Mouse (Mus musculus) retina, embryonic 14.5 days (tissue): ENCODE data around the gene Lgi1.

Experiments
- DNase-seq: peaks from one replicate; pipeline ENCODE4 v3.0.0-alpha.2; 2015; ENCODE audit warnings: low spot score

Gene Lgi1

DNA sequence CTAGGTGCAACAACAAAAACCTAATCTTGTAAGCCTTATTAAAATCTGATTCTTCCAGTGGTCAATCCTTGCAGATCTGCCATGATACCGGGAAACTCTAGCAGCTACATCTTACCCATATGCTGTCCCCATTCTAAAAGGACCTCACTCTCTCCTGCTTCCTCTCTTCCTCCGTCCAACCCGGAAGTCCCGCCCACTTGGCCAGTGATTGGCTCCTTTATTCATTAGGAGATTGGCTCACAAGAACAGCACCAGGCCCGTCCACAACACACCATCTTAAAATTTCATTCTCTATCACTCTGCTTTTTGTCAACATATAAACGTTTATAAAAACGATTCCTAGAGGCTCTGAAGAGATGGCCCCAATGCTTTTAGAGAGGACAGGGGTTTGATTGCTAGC, 61.5 kb downstream of the Lgi1 start:
- no peak for DNase-seq

DNA sequence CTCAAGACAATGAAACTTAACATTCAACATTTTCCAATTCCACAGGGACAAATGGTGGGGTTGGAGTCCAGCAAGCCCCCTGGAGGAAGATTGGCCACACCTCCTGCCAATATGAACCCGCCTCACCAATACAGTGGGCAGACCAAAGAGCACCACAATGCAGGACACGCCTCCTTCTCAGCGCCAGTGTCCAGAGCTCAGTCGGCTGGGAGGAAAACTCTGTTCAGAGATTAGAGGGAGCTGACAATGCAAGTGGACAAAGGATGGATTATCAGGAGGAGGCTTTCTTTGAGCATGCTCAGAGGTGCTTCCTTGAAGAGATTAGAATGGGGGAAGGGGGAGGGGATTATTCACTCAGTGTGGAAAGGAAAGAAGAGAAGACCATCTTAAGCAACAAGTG, 62.7 kb downstream of the Lgi1 start:
- DNase-seq = peak; percentile 33

DNA sequence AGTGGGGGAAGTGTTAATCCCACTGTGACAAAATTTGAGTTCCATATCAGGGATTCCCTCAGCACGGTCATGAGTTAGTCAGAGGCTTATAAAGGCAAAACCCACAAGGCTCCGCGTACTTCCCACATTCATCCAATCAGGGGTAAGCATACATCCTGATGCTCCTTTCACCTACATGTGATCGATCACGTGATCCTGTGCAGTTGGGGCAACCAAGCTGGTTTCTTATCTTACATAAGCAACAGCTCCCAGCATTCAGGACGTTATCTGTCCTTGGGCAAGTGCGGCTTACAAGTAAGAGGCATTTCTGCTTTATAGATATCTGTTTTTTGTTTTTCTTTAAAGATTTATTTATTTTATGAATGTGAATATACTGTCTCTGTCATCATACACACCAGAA, 63.7 kb downstream of the Lgi1 start:
- DNase-seq = no peak

GRCm38 (mm10) chr19:38329257-38329656, 64.9 kb downstream of the Lgi1 start:
- no peak for DNase-seq

DNA sequence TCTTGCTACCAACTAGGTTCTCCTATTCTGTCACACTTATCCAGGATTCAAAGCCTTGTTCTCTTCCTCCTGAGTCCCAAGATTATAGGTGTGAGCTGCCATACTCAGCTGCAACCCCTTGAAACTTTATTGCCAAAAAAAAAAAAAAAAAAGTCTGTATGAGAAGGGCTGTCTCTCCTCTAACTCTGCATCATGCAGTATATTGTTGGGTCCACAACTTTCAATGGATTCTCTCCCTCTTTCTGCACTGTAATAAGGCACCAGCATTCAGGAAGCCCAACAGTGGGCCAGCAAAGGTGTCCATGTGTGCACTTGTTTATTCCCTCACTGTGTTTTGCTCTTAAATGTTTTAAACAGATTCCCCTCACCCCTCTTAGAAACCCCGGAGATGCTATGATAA, 66.7 kb downstream of the Lgi1 start:
- DNase-seq = no peak

- no peak for DNase-seq
These were observed 67.9 kb downstream of the Lgi1 start for GRCm38 (mm10) chr19:38332245-38332644.

GRCm38 (mm10) chr19:38332820-38333219, 68.5 kb downstream of the Lgi1 start:
- DNase-seq = no peak

- DNase-seq = no peak
These were observed 72.2 kb downstream of the Lgi1 start for GRCm38 (mm10) chr19:38336553-38336952.

DNA sequence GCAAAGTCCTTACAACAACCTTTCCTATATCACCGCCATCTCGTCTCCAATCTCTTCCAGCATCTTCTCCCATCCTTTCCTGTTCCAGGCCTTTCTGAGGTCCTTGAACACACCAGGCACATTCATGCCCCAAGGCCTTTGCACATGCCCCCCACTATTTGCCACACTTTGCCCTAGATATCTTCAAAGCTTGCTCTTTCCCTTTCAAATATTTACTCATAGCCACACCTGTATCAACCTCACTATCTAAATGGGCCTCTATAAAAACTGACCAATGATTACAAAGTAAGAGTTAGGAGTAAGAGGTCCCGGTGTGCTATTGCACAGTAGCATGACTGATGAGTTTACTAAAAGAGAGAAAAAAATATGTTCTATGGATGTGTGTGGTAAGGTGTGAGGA, 73.0 kb downstream of the Lgi1 start:
- DNase-seq = no peak

DNA sequence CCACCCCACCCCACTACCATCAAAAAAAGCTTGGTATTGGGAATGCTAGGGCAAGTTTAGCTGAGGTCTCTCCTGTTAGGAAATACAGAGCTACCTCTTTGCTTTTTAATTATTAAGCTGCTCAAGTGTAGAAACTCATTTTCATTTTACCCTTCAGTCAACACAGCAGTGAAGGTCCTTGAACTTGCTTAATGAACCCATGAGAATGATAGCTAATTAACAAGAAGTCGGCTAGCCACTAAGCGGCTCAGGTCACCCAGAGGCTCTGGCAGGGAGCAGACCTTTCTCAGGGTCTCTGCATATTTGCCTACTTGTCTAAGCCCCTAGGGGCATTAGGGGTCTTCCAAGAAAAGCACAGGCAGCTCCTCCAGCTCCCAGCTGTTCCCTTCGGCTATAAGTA, 75.4 kb downstream of the Lgi1 start:
- DNase-seq = peak; percentile 32

- no peak for DNase-seq
These were observed 78.9 kb downstream of the Lgi1 start for GRCm38 (mm10) chr19:38343246-38343645.

DNA sequence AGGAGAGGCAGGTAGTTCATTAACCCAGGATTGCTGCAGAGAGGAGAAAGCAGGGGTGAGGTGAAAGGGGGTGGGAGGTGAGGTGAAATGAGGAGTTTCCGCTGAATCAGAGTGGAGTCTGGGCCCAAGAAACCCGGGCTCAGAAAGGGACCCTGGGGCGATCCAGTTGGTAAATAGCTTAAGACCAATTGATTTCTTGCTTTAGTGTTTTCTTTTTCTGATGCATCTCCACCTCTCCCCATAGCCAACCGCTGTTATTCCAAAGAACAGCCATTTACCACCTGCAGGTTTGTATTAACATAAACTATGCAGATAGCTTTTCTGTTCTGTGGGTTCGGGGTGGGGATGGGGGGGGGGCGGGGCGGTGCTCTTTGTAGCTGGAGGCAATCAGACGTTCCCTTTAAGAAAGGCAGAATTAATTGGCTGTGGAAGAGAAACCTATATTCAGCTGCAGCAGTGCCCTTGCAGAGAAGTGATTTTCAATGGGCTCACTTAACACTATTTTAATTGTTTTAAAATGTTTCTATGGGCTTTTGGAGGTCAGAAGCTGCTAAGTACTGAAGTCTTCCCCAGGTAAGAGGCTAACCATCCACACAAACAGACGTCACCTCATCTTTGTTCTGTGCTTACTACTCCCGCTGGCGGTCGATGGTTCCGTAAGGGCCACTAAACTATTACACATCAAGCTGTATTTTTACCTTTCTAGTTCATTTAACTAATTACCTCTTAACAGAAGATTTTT, 84.1 kb downstream of the Lgi1 start:
- no peak for DNase-seq

GRCm38 (mm10) chr19:38349013-38349341, 84.6 kb downstream of the Lgi1 start:
- no peak for DNase-seq

- DNase-seq = no peak
These were observed 86.9 kb downstream of the Lgi1 start for GRCm38 (mm10) chr19:38351202-38351601.

DNA sequence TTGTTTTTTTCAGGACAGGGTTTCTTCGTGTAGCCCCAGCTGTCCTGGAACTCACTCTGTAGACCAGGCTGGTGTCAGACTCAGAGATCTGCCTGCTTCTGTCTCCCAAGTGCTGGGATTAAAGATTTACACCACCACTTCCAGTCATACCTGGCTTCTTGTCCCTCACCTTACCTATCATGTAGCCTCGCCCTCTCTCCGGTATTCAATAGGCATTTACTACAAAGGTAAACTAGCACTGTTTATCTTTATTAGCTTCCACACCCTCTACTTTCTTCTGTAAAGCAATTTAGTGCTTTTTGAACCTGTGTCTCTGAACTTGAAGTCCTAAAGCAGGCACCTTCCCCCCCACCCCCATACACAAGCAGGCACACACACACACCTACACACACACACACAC, 87.4 kb downstream of the Lgi1 start:
- no peak for DNase-seq

DNA sequence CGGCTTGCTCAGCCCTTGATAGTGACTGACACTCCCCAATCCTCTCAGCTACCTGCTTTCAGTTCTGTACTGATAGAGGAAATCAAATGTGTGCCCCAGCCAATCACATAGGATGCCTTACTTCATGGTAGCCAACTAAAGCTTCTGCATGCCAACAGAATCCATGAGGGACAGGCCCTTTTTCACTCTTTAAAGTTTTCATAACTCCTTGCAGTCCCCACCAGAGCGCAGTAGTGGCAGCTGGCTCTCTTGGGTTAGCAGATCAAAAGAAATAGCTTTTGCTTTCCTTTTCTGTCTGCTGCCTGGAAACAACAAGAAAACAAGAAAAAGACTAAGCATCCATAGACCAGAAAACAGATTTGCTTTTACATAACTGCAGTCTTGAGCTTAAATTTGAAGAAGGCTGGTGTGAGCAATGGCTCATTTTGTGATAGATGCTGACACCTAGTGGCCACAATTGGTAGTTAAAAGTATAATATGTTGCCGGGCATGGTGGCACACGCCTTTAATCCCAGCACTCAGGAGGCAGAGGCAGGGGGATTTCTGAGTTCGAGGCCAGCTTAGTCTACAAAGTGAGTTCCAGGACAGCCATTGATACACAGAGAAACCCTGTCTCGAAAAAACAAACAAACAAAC, 88.3 kb downstream of the Lgi1 start:
- peak; percentile 86 for DNase-seq

- DNase-seq = no peak
These were observed 89.9 kb downstream of the Lgi1 start for GRCm38 (mm10) chr19:38354279-38354678.

- DNase-seq = no peak
These were observed 90.6 kb downstream of the Lgi1 start for GRCm38 (mm10) chr19:38354819-38355360.

GRCm38 (mm10) chr19:38356211-38356828, 92.0 kb downstream of the Lgi1 start:
- DNase-seq = no peak

DNA sequence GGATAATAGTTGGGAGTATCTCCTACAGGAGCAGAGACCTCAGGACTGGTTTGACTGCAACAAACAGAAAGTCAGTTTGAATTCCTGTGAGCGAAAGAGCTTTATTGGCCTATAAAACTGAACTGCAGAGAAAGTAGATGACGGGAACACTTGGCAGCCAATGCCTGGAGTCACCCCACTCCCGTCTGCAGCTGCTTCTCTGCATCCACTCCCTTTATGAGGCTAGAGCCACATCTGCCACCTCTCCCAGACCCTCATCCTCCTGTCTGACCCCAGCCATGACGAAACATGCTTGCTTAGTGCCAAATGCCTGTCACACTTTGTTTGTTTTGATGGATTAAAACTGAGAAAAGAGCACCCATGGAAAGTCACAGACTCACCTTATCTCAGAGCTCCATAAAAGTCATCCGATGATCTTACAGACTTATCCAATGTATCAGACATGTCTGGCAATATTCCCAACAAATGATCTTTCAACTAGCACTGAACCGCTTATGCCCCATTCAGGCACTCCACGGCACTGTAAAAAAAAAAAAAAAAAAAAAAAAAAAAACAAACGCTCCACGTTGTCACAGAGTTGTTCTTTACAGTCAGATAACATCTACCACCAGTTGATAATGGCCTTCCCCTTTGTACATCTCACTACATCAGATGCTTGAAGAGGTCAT, 93.8 kb downstream of the Lgi1 start:
- no peak for DNase-seq

DNA sequence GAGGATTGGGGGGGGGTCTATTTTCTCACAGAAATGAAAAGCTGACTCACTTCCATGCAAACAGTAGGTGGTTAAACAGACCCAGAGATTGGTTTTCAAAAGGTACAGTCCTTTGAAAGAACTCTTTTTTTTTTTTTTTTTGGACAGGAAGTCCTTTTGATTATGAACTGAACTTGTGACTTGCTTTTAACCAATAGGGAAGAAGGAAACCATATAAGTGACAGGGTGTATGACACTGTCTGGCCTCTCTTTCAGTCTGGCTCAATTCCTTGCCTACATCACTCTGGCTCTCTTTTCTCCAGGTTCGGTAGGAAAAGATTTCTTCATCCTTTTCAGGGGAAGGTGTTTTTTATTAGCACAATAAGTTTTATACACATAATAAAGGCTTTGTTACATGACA, 95.0 kb downstream of the Lgi1 start:
- DNase-seq = no peak
